Mouse (Mus musculus) limb, embryonic 10.5 days (tissue): ENCODE results near the gene Txndc16. TPM values are rescaled to one million over a fixed set of nuclear protein-coding genes. Genes with fewer than 3 reads are reported as not detected.

Experiments used
- DNase-seq: peaks from one replicate; pipeline ENCODE4 v3.0.0-alpha.2; 2017; ENCODE audit warnings: low spot score
- H3K27ac ChIP-seq: fragments of 300-500 bp; sonication (generic); 2 replicates; pipeline ENCODE4 v1.5.1; 2016; ENCODE audit warnings: mild to moderate bottlenecking
- H3K27me3 ChIP-seq: fragments of 300-500 bp; sonication (generic); 2 replicates; pipeline ENCODE4 v1.6.1; 2016; ENCODE audit warnings: low read depth, mild to moderate bottlenecking; ENCODE audit not compliant: poor library complexity, severe bottlenecking
- H3K36me3 ChIP-seq: fragments of 300-500 bp; sonication (generic); 2 replicates; pipeline ENCODE4 v1.6.1; 2016; ENCODE audit warnings: mild to moderate bottlenecking, moderate library complexity
- H3K4me1 ChIP-seq: fragments of 300-500 bp; sonication (generic); 2 replicates; pipeline ENCODE4 v1.6.1; 2016
- H3K4me3 ChIP-seq: fragments of 300-500 bp; sonication (generic); 2 replicates; pipeline ENCODE4 v1.5.1; 2016; ENCODE audit warnings: mild to moderate bottlenecking, moderate library complexity
- H3K9me3 ChIP-seq: fragments of 300-500 bp; sonication (generic); replicated peaks from 2 replicates; pipeline ENCODE4 v1.6.1; 2016; ENCODE audit warnings: mild to moderate bottlenecking
- WGBS: fragments of 180-500 bp; shearing (Covaris S2); methylation state at CpG from one replicate; pipeline ENCODE4 v1.1.7; 2016; 5-methylcytosine and 5-hydroxymethylcytosine counted together
- polyA plus RNA-seq: library from polyadenylated mRNA; unstranded; fragments of >200 nt; fragmentation: Nextera tagmentation; extraction: Ambion mirVana; gene quantifications from 2 replicates; pipeline ENCODE4 v1.2.1, GENCODE M21; 2016

The Txndc16 gene
- polyA plus RNA-seq, 1 experiment from 2014 or later = 10.6 TPM

GRCm38 (mm10) chr14:45200607-45201006 lies 19.5 kb downstream of the Txndc16 start:
- peaks cover 3% of the 10 kb centered on the region; the same call in 1 of the 2 replicates for H3K36me3 ChIP-seq
- H3K4me3 ChIP-seq = no peak overlapping the region
- no peaks in the 10 kb centered on the region for H3K9me3 ChIP-seq
- no peak for DNase-seq
- H3K27ac ChIP-seq = no peak overlapping the region
- H3K27me3 ChIP-seq = no peaks in the 10 kb centered on the region
- H3K4me1 ChIP-seq = no peaks in the 10 kb centered on the region

- DNase-seq = no peak
- no peaks in the 10 kb centered on the region for H3K4me1 ChIP-seq
- WGBS = 89% methylated on average over 2 of the region's 2 CpGs
Observed at GRCm38 (mm10) chr14:45190999-45191398, 29.1 kb downstream of the Txndc16 start.

DNA sequence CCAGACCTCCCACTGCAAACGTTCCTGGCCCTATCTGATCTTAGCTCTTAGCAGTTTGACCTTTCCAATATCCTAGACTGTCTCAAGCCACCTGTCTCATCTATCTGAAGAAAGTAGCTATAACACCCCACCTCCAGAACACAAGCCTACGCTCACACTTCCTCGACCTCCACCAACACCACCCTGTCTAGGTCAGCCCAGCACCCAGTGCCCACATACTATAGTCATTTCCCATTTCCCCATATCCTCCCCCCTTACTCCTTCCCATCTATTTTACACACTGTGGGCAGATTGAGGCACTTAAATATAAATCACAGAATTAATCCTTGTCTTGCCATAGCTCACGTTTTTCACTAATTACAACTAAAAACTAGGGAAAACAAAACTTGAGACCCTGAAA lies 38.5 kb downstream of the Txndc16 start:
- Histone ChIP-seq H3K4me3 (no peak overlapping the region), H3K27ac (no peak overlapping the region), H3K9me3 (no peaks in the 10 kb centered on the region), H3K4me1 (peaks cover 7% of the 10 kb centered on the region; the same call in 1 of the 2 replicates), H3K27me3 (no peaks in the 10 kb centered on the region), H3K36me3 (no peaks in the 10 kb centered on the region)
- no peak for DNase-seq
- 84% methylated on average over 4 of the region's 4 CpGs for WGBS

More at GRCm38 (mm10) chr14:45190999-45191398, 29.1 kb downstream of the Txndc16 start:
- H3K27me3 ChIP-seq = no peaks in the 10 kb centered on the region
- H3K4me3 ChIP-seq = no peak overlapping the region
- no peaks in the 10 kb centered on the region for H3K9me3 ChIP-seq
- no peaks in the 10 kb centered on the region for H3K36me3 ChIP-seq
- no peak overlapping the region for H3K27ac ChIP-seq

DNA sequence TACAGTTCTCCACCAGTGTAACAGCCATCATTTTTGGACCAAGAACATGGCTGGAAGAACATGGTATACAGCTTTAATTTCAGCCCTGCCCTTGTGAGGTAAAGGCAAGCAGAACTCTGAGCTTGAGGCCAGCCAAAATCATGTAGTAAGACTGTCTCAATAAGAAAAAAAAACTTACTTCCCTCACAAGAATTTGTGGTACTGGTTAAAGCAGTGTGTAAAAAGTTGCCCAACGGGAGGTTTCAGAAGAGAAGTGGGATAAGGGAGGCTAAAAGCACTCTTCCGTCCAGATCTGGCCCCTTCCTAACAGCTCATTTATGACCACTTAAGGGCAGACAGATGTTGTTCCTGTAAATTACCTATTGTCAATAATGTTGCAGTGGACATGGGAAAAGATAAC lies 40.5 kb downstream of the Txndc16 start:
- no peak for DNase-seq
- 75% methylated on average over 2 of the region's 2 CpGs for WGBS
- no peak overlapping the region for H3K27ac ChIP-seq
- H3K9me3 ChIP-seq = no peaks in the 10 kb centered on the region
- no peak overlapping the region for H3K4me3 ChIP-seq
- no peaks in the 10 kb centered on the region for H3K36me3 ChIP-seq
- H3K4me1 ChIP-seq = peaks cover 7% of the 10 kb centered on the region; the same call in 1 of the 2 replicates
- H3K27me3 ChIP-seq = no peaks in the 10 kb centered on the region

DNA sequence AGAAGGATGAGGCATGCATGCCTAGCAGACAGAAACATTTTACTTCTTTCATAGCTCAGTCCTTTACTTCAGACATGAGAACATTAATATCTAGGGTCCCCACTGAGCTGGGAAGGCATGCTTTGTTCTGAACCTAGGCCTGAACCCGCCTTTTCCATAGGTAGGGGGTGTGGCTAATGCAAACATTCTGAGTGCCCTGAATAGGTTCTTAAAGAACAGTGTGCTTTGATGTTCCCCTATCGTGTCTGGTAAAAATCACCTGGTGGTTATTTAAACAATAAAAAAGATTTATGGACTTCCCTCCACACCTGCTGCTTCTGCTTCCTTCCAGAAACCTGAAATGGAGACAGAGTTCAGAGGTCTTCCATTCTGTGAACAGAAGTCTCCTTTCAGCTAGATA lies 40.9 kb downstream of the Txndc16 start:
- no peak overlapping the region for H3K27ac ChIP-seq
- no peak overlapping the region for H3K4me3 ChIP-seq
- H3K27me3 ChIP-seq = no peaks in the 10 kb centered on the region
- 54% methylated on average over 2 of the region's 2 CpGs for WGBS
- H3K36me3 ChIP-seq = no peaks in the 10 kb centered on the region
- peaks cover 7% of the 10 kb centered on the region; the same call in 1 of the 2 replicates for H3K4me1 ChIP-seq
- no peak for DNase-seq
- no peaks in the 10 kb centered on the region for H3K9me3 ChIP-seq

DNA sequence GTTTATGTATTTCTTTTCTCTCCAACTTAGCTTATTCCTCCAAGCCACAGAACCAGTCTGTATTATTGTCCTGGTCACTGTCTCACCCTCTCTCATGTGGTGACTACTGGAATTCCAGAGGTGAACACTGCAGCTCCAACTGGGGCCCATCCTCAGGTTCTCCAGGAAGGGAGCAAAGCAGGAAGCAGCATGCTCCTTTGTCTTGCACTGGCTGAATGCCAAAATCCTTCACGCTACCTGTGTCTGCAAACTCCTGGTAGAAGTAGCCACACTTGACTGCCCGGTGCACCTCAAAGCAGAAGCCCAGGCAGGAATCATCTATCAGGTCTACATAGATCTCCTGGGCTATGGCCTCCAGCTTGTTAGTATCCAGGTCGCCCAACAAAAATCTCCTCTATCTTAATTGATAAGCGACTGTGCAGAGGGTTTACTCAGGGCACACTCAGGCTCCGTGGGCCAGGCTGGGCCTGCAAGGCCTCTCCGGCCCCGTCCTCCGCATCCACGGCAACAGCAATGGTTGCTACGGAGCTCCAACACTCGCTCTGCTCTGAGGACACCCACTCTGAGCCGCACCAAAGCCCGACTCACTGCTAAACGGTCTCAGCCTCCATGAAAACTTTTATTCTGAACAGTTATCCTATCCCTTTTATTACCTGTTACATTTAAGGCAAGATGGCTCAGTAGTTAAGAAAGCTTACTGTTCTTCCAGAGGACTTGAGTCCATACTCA lies 45.0 kb downstream of the Txndc16 start:
- WGBS = 88% methylated on average over 14 of the region's 14 CpGs
- no peak for DNase-seq
- no peaks in the 10 kb centered on the region for H3K27me3 ChIP-seq
- no peaks in the 10 kb centered on the region for H3K9me3 ChIP-seq
- H3K4me3 ChIP-seq = no peak overlapping the region
- H3K4me1 ChIP-seq = peaks cover 7% of the 10 kb centered on the region; the same call in 1 of the 2 replicates
- H3K36me3 ChIP-seq = no peaks in the 10 kb centered on the region
- no peak overlapping the region for H3K27ac ChIP-seq

GRCm38 (mm10) chr14:45172260-45172659 lies 47.9 kb downstream of the Txndc16 start:
- H3K4me3 ChIP-seq = no peak overlapping the region
- H3K27me3 ChIP-seq = no peaks in the 10 kb centered on the region
- no peak overlapping the region for H3K27ac ChIP-seq
- H3K36me3 ChIP-seq = no peaks in the 10 kb centered on the region
- 95% methylated on average over 5 of the region's 5 CpGs for WGBS
- no peak for DNase-seq
- H3K4me1 ChIP-seq = no peaks in the 10 kb centered on the region; the same call in 1 of the 2 replicates
- no peaks in the 10 kb centered on the region for H3K9me3 ChIP-seq

DNA sequence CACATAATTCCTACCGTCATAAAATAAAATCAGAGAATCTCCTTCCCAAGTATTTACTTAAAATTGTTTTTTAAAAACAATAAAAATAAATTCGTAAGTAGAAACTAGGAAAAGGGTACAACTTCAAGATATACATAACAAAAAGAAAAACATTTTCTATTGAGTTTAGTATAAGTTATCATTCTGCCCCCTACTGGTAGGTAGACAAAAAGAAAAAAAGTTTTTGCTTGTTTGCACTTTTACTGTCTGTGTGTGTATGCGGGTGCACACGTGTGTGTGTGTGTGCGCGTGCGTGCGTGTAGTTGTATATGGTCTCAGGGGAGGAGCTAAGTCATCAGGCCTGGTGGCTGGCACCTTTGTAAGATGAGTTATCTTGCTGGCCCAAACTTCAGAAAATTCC lies 52.8 kb downstream of the Txndc16 start:
- Histone ChIP-seq H3K4me3 (no peak overlapping the region), H3K4me1 (no peaks in the 10 kb centered on the region), H3K9me3 (no peaks in the 10 kb centered on the region), H3K36me3 (no peaks in the 10 kb centered on the region), H3K27me3 (no peaks in the 10 kb centered on the region), H3K27ac (no peak overlapping the region)
- DNase-seq = no peak
- WGBS = 85% methylated on average over 8 of the region's 8 CpGs

- Histone ChIP-seq H3K9me3 (no peaks in the 10 kb centered on the region), H3K36me3 (no peaks in the 10 kb centered on the region), H3K27ac (no peak overlapping the region), H3K27me3 (no peaks in the 10 kb centered on the region), H3K4me1 (no peaks in the 10 kb centered on the region), H3K4me3 (no peak overlapping the region)
- WGBS = 84% methylated on average over 4 of the region's 4 CpGs
- no peak for DNase-seq
Observed at GRCm38 (mm10) chr14:45155511-45156173, 64.5 kb downstream of the Txndc16 start.

- Histone ChIP-seq H3K27ac (no peak overlapping the region), H3K36me3 (no peaks in the 10 kb centered on the region), H3K4me3 (no peak overlapping the region), H3K27me3 (no peaks in the 10 kb centered on the region), H3K4me1 (no peaks in the 10 kb centered on the region), H3K9me3 (no peaks in the 10 kb centered on the region)
- 83% methylated on average over 2 of the region's 2 CpGs for WGBS
- DNase-seq = no peak
Observed at GRCm38 (mm10) chr14:45153258-45153657, 66.9 kb downstream of the Txndc16 start.

DNA sequence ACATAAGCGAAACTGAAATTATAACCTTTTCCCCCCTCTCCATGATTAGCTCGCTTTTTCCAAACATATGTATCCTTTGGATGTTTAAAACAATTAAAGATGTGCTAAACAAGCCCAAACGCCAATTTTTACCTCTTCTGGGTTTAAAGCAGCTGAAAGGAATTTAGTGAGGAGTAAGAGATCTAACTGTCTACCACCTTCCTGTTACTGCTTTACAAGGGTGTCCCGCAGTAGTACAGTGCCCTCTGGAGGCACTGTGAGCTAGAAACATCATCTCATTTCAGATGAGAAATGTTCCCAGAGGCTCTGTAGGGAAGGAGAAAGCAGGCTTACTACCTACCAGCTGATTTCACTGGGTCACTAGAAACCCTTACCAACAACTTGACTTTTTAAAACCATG lies 77.6 kb downstream of the Txndc16 start:
- H3K4me1 ChIP-seq = no peaks in the 10 kb centered on the region
- DNase-seq = peak; percentile 38
- no peaks in the 10 kb centered on the region for H3K36me3 ChIP-seq
- WGBS = 58% methylated on average over 4 of the region's 4 CpGs
- H3K27me3 ChIP-seq = no peaks in the 10 kb centered on the region
- no peaks in the 10 kb centered on the region for H3K9me3 ChIP-seq
- no peak overlapping the region for H3K27ac ChIP-seq
- no peak overlapping the region for H3K4me3 ChIP-seq

- DNase-seq = no peak
- Histone ChIP-seq H3K27me3 (no peaks in the 10 kb centered on the region), H3K4me3 (no peak overlapping the region), H3K36me3 (no peaks in the 10 kb centered on the region), H3K9me3 (no peaks in the 10 kb centered on the region), H3K4me1 (no peaks in the 10 kb centered on the region), H3K27ac (no peak overlapping the region)
- 84% methylated on average over 17 of the region's 17 CpGs for WGBS
Observed at GRCm38 (mm10) chr14:45140344-45141080, 79.6 kb downstream of the Txndc16 start.

GRCm38 (mm10) chr14:45135961-45136360 lies 84.2 kb downstream of the Txndc16 start:
- no peak overlapping the region for H3K4me3 ChIP-seq
- H3K9me3 ChIP-seq = no peaks in the 10 kb centered on the region
- no peaks in the 10 kb centered on the region for H3K4me1 ChIP-seq
- no peaks in the 10 kb centered on the region for H3K27me3 ChIP-seq
- 88% methylated on average over 2 of the region's 2 CpGs for WGBS
- H3K27ac ChIP-seq = no peak overlapping the region
- no peak for DNase-seq
- no peaks in the 10 kb centered on the region for H3K36me3 ChIP-seq
